Mouse (Mus musculus): ENCODE results near the gene Defb29. TPM values are rescaled to one million over a fixed set of nuclear protein-coding genes. Genes with fewer than 3 reads are reported as not detected.

Gene Defb29
- total RNA-seq (2022), result not detected

DNA sequence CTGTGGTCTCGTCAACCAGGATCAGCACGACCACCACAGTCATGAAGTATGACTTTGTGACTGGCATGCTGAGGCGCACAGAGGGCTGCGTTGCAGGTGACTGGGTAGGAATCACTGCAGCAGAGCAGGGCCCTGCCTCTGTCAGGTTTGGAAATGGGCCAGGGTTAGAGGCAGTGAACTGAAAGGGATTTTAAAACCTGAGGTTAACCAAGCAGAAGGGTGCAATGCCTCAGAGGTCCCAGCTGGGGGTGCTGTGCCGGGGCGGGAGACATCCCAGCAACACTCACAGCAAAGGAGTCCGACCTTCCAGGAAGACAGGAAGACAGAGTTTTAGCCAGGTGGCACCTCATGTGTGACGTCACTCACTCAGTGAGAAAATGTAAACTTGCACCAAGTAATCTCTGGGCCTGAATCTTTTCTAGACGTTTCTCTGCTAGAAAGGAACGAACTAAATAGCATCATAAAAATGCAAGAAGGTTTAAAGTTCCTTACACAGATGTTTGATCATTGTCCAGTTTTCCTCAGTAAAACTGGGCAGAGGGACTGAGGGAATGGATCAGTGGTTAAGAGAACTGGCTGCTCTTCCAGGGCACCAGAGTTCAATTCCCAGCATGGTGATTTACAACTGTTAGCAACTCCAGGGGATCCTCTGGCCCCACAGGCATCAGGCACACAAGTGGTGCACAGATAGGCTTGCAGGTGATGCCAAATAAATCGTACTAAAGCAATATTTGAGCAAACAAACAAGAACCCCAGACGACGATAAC lies at the start of gene Defb29:
Gene Defb29 (minus strand): TSS at position 155 of the 767 bp plus-strand sequence.
- DNase-seq (ENCODE audit: low spot score), result no peak

GRCm38 (mm10) chr2:152589021-152589420 lies 49.1 kb upstream of the Defb29 start:
- DNase-seq (ENCODE audit: low spot score), result no peak

GRCm38 (mm10) chr2:152588450-152588849 lies 48.6 kb upstream of the Defb29 start:
- no peak for DNase-seq (ENCODE audit: low spot score)

DNA sequence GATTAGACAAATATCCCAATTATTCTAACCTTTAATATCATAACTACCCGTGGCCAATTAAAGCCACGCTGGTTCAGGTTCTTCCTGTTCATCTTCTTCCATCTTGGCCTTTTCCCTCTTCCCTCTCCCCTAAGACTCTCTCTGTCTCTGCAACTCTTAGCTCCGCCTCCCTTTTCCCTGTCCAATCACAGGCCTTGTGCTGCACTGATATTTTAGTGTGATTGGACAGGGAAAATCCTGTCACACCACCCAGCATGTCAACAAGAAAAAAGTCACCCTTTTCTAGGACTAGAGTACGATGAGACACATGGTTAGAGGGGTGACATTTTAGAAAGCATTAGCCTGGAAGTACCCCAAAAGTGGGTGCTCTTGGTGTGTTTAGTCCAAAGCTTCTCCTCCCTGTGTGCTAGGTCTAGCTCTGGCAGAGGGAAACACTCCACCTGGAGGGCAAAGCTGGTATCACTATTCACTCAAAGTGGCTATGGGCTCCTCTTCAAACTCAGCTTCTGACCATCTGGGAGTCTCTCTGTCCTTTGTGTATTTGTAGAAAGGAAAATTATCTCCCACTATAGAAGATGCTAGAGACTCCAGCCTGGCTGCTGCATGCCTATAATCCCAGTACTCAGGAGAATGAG lies 47.1 kb upstream of the Defb29 start:
- DNase-seq (ENCODE audit: low spot score), result no peak

GRCm38 (mm10) chr2:152580612-152581011 lies 40.7 kb upstream of the Defb29 start:
- no peak for DNase-seq (ENCODE audit: low spot score)

GRCm38 (mm10) chr2:152580107-152580506 lies 40.2 kb upstream of the Defb29 start, which contains the start of gene Defb19:
TSS of gene Defb19 (minus strand) at chr2:152580312.
- DNase-seq (ENCODE audit: low spot score), result no peak

DNA sequence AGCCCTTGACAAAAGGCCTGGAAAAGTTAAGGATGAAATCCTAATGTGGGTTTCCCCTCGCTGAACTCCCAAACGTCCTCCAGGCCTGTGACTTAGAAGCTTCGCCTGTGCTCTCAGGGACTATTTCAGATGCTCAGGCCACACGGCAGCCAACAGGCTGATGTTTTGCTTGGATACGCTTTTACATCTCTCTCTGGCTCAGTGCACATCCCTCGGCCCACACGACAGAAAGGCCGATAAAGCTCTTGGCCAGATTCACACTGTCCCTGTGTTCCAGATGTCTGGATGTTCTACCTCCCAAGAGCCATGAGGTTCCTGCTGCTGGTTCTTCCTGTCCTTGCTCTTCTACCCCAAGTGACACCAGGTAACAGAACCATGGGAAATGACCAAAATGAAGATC lies 33.6 kb upstream of the Defb29 start:
- no peak for DNase-seq (ENCODE audit: low spot score)

DNA sequence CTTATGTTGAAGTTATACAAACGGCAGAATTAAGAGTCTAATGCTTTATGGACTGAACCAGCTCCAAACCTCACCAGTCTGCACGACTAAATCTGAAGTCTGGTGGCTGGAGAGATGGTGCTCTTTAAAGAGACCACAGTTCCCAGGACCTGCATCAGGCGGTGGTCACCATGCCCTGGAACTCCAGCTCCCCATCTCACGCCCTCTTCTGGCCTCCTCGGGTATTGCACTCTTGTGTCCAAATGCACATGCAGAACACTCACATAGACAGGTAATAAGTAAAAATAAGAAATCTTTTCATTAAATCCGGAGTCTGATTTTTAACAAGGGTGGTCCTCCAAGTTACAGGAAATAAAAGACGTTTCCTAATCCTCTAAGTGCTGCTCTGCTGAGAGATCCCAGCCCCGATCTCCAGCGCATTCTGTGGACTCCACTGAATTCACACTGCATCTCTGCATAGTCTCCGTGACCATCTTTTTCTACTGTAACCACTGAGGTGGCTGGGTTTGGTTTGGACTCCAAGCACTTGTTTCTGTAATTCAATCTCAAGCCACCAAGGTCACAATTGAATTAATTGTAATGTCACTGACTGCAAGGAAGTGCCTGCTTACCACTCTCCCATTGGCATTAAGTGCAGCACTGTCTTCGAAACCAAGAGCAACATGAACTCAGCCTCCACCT lies 32.4 kb upstream of the Defb29 start, which contains the start of gene Defb21:
Gene Defb21 (plus strand): TSS at position 631 of the 681 bp plus-strand sequence.
- DNase-seq (ENCODE audit: low spot score), result no peak

GRCm38 (mm10) chr2:152570313-152570712 lies 30.4 kb upstream of the Defb29 start:
- no peak for DNase-seq (ENCODE audit: low spot score)

- no peak for DNase-seq (ENCODE audit: low spot score)
These were observed 30.0 kb upstream of the Defb29 start for GRCm38 (mm10) chr2:152569881-152570280.

DNA sequence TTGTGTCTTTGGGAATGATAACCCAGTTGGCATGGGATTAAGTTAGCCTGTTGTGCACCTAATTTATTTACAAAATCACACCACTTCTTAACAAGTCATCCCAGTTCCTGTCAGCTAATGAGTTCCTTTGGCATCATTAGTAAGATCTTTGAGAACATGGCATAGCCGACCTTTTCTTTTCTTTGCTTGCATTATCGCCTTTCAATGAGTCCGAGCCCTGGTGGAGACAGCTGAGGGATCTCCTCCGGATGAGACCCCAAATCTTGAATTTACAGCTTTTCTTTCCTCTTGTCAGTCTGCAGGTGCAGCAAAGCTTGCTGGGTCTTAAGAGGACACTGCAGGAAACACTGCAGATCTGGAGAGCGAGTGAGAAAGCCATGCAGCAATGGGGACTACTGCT lies 29.1 kb upstream of the Defb29 start, which contains the start of gene Gm17416:
Gene Gm17416 (plus strand): TSS at position 301 of the 400 bp plus-strand sequence.
- DNase-seq (ENCODE audit: low spot score), result no peak

DNA sequence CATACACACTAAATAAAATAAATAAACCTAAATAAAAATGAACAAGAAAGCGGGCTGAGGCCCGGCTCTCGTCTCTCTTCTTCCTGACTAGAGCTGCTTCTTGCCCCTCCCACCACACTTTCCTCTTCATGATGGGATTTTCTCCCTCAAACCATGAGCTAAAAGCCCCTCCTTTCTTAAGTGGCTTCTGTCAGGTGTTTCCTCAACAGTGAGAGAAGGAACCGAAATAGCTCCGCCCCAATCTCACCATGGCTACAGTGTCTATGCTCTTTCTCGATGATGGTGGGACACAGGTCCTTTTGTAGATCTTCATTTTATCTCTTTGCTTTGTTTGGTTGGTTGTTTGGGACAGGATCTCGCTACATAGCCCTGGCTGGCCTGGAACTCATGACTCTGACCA lies 16.8 kb upstream of the Defb29 start:
- DNase-seq (ENCODE audit: low spot score), result no peak

GRCm38 (mm10) chr2:152553774-152554423 lies 14.0 kb upstream of the Defb29 start:
- peak; percentile 13 for DNase-seq (ENCODE audit: low spot score)

DNA sequence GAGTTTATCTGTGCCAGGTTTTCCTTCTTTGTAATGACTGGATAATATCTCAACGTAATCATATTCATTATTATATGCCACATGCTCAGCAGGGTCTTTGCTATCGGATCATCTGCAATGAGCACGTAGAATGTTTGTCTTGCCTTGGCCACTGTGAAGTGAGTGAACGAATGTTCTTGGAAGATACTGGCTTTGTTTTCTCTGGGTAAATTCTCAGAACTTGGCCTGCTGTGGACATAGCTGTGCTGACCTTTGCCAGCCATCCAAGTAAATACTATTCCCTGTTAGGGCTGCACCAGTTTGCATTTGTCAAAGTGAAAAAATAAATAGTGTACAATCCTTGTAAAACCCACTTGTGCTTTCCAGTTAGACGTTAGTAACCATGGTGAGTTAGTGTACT lies 8.2 kb upstream of the Defb29 start:
- DNase-seq (ENCODE audit: low spot score), result no peak

- DNase-seq (ENCODE audit: low spot score), result no peak
These were observed 4.8 kb upstream of the Defb29 start for GRCm38 (mm10) chr2:152544691-152545090.

GRCm38 (mm10) chr2:152543478-152543877 lies 3.6 kb upstream of the Defb29 start:
- DNase-seq (ENCODE audit: low spot score), result no peak

- DNase-seq (ENCODE audit: low spot score), result no peak
These were observed 3.0 kb upstream of the Defb29 start for GRCm38 (mm10) chr2:152542897-152543296.

DNA sequence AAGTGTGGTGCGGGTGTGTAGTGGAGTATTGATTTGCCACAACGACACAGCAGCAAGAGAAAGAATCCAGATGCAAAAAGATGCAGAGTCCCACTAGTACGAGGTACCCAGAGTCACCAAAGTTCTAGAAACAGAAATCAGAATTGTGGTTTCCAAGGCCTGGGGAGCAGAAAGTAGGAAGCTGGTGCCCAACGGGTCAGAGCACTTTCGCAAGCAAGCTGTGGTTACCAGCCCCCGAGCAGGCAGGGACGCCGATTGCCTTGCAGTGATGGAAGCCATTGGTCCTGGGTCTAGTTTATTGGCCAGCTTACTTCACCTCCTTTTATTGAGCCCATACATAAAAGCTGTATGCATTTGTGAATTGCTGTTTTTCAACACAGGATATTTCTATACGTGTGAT lies 2.1 kb upstream of the Defb29 start:
- no peak for DNase-seq (ENCODE audit: low spot score)

DNA sequence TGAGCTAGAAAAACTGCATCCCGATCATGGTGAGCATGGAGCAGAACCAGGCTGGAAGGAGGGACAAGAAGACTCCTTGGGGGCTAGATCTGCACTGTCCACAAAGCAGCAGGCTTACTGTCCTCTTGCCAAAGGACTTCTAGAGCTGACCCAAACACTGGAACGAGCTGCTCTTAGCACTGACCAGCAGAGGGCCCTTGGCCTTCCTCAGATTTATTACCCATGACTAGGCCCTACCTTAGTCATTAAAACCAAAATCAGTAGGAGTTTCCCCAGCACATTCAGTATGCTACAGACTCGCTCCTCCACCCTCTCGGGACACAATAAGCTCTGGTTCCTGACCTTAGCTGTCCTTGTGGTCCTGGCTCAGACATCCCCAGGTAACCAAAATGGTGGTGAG lies 21.9 kb downstream of the Defb29 start, which contains the start of gene Defb28:
Gene Defb28 (plus strand): TSS at position 275 of the 400 bp plus-strand sequence.
- DNase-seq (ENCODE audit: low spot score), result no peak

DNA sequence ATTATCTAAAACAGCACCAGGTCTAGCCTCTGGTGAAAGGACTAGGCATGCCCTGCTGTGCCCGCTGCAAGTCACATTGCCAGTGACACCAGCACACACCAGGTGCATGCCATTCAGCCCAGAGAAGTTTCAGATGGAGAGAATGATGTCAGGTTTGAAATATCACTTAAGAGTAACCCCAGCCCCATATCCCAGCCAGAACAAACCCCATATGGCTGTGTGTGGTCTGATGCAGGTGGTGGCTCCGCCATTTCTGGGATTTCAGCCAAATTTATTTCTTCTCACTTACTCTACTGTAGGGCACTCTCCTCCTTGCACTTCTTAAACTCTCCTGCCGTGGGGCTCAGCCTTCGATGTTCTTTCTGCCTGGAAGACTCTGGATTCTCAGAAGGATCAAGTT lies 23.8 kb downstream of the Defb29 start:
- no peak for DNase-seq (ENCODE audit: low spot score)

DNA sequence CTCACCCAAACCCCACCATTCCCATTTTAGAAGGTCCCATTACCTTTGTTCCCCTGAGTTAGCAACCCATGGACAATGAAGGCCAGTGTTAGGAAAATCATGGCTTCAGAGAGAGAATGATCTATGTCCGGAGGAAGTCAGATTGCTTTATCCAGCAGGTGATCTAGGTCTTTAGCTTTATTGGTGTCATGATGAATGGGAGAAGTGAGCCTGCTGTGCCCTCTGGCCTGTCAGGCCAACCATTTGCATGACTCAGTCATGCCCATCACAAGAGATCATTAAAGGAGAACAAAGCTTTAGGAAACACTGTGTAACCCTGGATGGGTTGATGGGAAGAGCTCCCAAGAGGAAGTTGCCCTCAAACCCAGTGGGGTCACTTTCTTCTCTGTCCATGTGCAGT lies 28.3 kb downstream of the Defb29 start, which contains the start of gene Defb26:
Gene Defb26 (minus strand): TSS at position 101 of the 400 bp plus-strand sequence.
- no peak for DNase-seq (ENCODE audit: low spot score)

- no peak for DNase-seq (ENCODE audit: low spot score)
These were observed 35.9 kb downstream of the Defb29 start for GRCm38 (mm10) chr2:152503950-152504349.

All from heart, adult 8-10 months (tissue).